Mouse (Mus musculus): ENCODE results near the gene Ccdc14. TPM values are rescaled to one million over a fixed set of nuclear protein-coding genes. Genes with fewer than 3 reads are reported as not detected.

The Ccdc14 gene
- total and polyA plus RNA-seq, 3 experiments: 11.6 to 18.9 (median 18.5) TPM

GRCm38 (mm10) chr16:34752977-34753376 lies 62.6 kb downstream of the Ccdc14 start:
- H3K4me3 ChIP-seq (replicated peaks in 1 of 3; ENCODE audit: low read depth in 2 of 3, low read length in 2 of 3, poor library complexity in 1 of 3): no peak overlapping the region
- DNase-seq (ENCODE audit: extremely low read depth): no peak
- no peaks in the 10 kb centered on the region for H3K79me2 ChIP-seq (replicated peaks; ENCODE audit: control insufficient read depth, extremely low read depth, insufficient read depth, poor library complexity, severe bottlenecking)
- H3K4me1 ChIP-seq (ENCODE audit: control insufficient read depth in 1 of 2, insufficient read depth in 2 of 2): peaks cover 2 to 8% of the 10 kb centered on the region in 2 experiments; a peak in 2 of 4 replicates
- peaks cover 4% of the 10 kb centered on the region for H3K27me3 ChIP-seq (replicated peaks)
- no peak overlapping the region for H3K27ac ChIP-seq (ENCODE audit: insufficient read depth, low read depth)
- dilution Hi-C loops (cut with MboI; ENCODE audit: extremely low pct_ligation_motif_present, extremely low pct_unique_long_range_greater_than_20kb, low sequenced_read_pairs): no loop called here
- H3K36me3 ChIP-seq (replicated peaks in 1 of 2; ENCODE audit: control insufficient read depth in 1 of 2, insufficient read depth in 1 of 2, low read length in 1 of 2): no peaks in the 10 kb centered on the region
- no peak overlapping the region for H3K4me2 ChIP-seq (ENCODE audit: insufficient read depth, low read depth, poor library complexity, severe bottlenecking)
- no peak for TF ChIP-seq MYC (IDR thresholded peaks at IDR 0.05; ENCODE audit: low read depth, low read length)
- TF ChIP-seq ZMIZ1 (IDR thresholded peaks at IDR 0.05; ENCODE audit: low read depth, low read length): no peak
- no peak for TF ChIP-seq TBP (conservative IDR thresholded peaks at IDR 0.05; ENCODE audit: low read depth, low read length)
- TF ChIP-seq ZC3H11A (IDR thresholded peaks at IDR 0.05; ENCODE audit: low read depth, low read length): no peak
- H3K9me3 ChIP-seq (replicated peaks; ENCODE audit: low read length): no peaks in the 10 kb centered on the region
- no peak overlapping the region for H3K9ac ChIP-seq (ENCODE audit: insufficient read depth, low read depth)
- in situ Hi-C loops (cut with MboI; ENCODE audit: low pct_ligation_motif_present, low pct_unique_long_range_greater_than_20kb, low sequenced_read_pairs): no loop called here

GRCm38 (mm10) chr16:34756991-34757390 lies 66.6 kb downstream of the Ccdc14 start:
- dilution Hi-C loops (cut with MboI; ENCODE audit: extremely low pct_ligation_motif_present, extremely low pct_unique_long_range_greater_than_20kb, low sequenced_read_pairs) (no loop called here), in situ Hi-C loops (cut with MboI; ENCODE audit: low pct_ligation_motif_present, low pct_unique_long_range_greater_than_20kb, low sequenced_read_pairs) (no loop called here)
- H3K36me3 ChIP-seq (replicated peaks in 1 of 2; ENCODE audit: control insufficient read depth in 1 of 2, insufficient read depth in 1 of 2, low read length in 1 of 2): no peaks in the 10 kb centered on the region
- H3K79me2 ChIP-seq (replicated peaks; ENCODE audit: control insufficient read depth, extremely low read depth, insufficient read depth, poor library complexity, severe bottlenecking): no peaks in the 10 kb centered on the region
- no peaks in the 10 kb centered on the region for H3K9me3 ChIP-seq (replicated peaks; ENCODE audit: low read length)
- no peak overlapping the region for H3K27ac ChIP-seq (ENCODE audit: insufficient read depth, low read depth)
- H3K9ac ChIP-seq (ENCODE audit: insufficient read depth, low read depth): no peak overlapping the region
- no peak overlapping the region for H3K4me2 ChIP-seq (ENCODE audit: insufficient read depth, low read depth, poor library complexity, severe bottlenecking)
- no peak for DNase-seq (ENCODE audit: extremely low read depth)
- no peak overlapping the region for H3K4me3 ChIP-seq (replicated peaks in 1 of 3; ENCODE audit: low read depth in 2 of 3, low read length in 2 of 3, poor library complexity in 1 of 3)
- peaks cover 2% of the 10 kb centered on the region for H3K27me3 ChIP-seq (replicated peaks)
- H3K4me1 ChIP-seq (ENCODE audit: control insufficient read depth in 1 of 2, insufficient read depth in 2 of 2): peaks cover 2 to 8% of the 10 kb centered on the region in 2 experiments; a peak in 2 of 4 replicates
- TF ChIP-seq MYC (IDR thresholded peaks at IDR 0.05; ENCODE audit: low read depth, low read length) (0 out of 2 replicates have a peak, but pooled peaks have one; percentile 16), RAD21 (IDR thresholded peaks at IDR 0.05; ENCODE audit: low read depth, low read length) (no peak)

GRCm38 (mm10) chr16:34758205-34758604 lies 67.8 kb downstream of the Ccdc14 start:
- Histone ChIP-seq H3K36me3 (replicated peaks in 1 of 2; ENCODE audit: control insufficient read depth in 1 of 2, insufficient read depth in 1 of 2, low read length in 1 of 2) (no peaks in the 10 kb centered on the region), H3K4me3 (replicated peaks in 1 of 3; ENCODE audit: low read depth in 2 of 3, low read length in 2 of 3, poor library complexity in 1 of 3) (no peak overlapping the region), H3K27ac (ENCODE audit: insufficient read depth, low read depth) (no peak overlapping the region), H3K4me2 (ENCODE audit: insufficient read depth, low read depth, poor library complexity, severe bottlenecking) (no peak overlapping the region), H3K9ac (ENCODE audit: insufficient read depth, low read depth) (no peak overlapping the region), H3K79me2 (replicated peaks; ENCODE audit: control insufficient read depth, extremely low read depth, insufficient read depth, poor library complexity, severe bottlenecking) (no peaks in the 10 kb centered on the region), H3K4me1 (ENCODE audit: control insufficient read depth in 1 of 2, insufficient read depth in 2 of 2) (peaks cover 2 to 8% of the 10 kb centered on the region in 2 experiments; a peak in 2 of 4 replicates), H3K9me3 (replicated peaks; ENCODE audit: low read length) (no peaks in the 10 kb centered on the region), H3K27me3 (replicated peaks) (peaks cover 2% of the 10 kb centered on the region)
- in situ Hi-C loops (cut with MboI; ENCODE audit: low pct_ligation_motif_present, low pct_unique_long_range_greater_than_20kb, low sequenced_read_pairs) (no loop called here), dilution Hi-C loops (cut with MboI; ENCODE audit: extremely low pct_ligation_motif_present, extremely low pct_unique_long_range_greater_than_20kb, low sequenced_read_pairs) (no loop called here)
- DNase-seq (ENCODE audit: extremely low read depth): no peak
- TF ChIP-seq ZC3H11A (IDR thresholded peaks at IDR 0.05; ENCODE audit: low read depth, low read length) (no peak), EP300 (IDR thresholded peaks at IDR 0.05; ENCODE audit: low read length) (no peak), POLR2AphosphoS2 (IDR thresholded peaks at IDR 0.05; ENCODE audit: low read depth, low read length) (no peak), GABPA (IDR thresholded peaks at IDR 0.05; ENCODE audit: insufficient replicate concordance, low read depth, low read length) (no peak), NELFE (IDR thresholded peaks at IDR 0.05; ENCODE audit: low read depth, low read length) (no peak), UBTF (IDR thresholded peaks at IDR 0.05; ENCODE audit: low read depth, low read length) (no peak), MAZ (IDR thresholded peaks at IDR 0.05; ENCODE audit: low read depth, low read length) (no peak), JUN (IDR thresholded peaks at IDR 0.05; ENCODE audit: insufficient read depth, low read depth, low read length) (no peak), MAFK (IDR thresholded peaks at IDR 0.05; ENCODE audit: insufficient replicate concordance, low read length) (no peak), CHD1 (IDR thresholded peaks at IDR 0.05; ENCODE audit: low read depth, low read length) (no peak), TCF12 (IDR thresholded peaks at IDR 0.05; ENCODE audit: low read depth, low read length) (no peak), TBP (conservative IDR thresholded peaks at IDR 0.05; ENCODE audit: low read depth, low read length) (no peak), KAT2A (IDR thresholded peaks at IDR 0.05; ENCODE audit: insufficient replicate concordance, low read length) (no peak), IRF4 (IDR thresholded peaks at IDR 0.05; ENCODE audit: low read depth, low read length) (no peak)

All from CH12.LX (cell line).